Mouse (Mus musculus) liver, adult 2 months (tissue): ENCODE measurements around the gene Gm45062.

ENCODE experiments used
- CTCF ChIP-seq: fragments of 200-500 bp; IDR thresholded peaks from 2 replicates; pipeline ENCODE4 v1.5.1; 2011; ENCODE audit warnings: low read depth, low read length, control low read depth
- POLR2A ChIP-seq: fragments of 200-500 bp; IDR thresholded peaks from 2 replicates; pipeline ENCODE4 v1.6.1; 2011; ENCODE audit warnings: low read length, control low read depth; ENCODE audit not compliant: insufficient read depth; ENCODE audit errors: extremely low read depth

DNA sequence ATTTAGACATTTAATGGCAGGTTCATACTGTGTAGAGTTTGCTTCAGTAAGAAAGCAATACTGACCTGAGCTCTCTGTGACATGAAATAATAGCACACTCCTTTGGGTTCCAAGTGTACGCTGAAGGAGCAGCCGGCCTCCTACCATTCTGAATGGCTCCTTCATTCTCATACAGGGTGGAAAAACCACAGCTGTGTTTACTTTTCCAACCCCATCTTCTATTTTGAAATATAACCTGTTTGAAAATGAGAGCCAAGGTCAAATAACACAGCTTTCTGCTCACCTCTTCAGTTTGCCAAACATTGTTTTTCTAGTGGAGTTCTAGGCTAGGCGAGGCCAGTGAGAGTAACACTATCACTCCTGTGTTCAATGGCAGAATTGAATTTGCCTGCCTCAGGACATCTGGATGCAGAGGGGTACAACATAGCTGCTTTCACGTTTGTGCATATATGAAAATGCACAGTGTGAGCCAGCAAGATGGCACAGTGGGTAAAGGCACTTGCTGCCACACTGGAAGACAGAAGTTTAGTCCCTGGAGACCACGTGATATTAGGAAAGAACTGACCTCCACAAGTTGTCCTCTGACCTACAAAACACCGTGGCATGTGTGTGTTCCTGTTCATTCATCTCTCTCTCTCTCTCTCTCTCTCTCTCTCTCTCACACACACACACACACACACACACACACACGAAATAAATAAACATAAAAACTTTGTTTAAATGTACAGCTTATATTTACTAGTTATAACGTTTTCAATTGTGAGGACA is 157.7 kb downstream of the Gm45062 start:
- TF ChIP-seq POLR2A (no peak), CTCF (no peak)
